Mouse (Mus musculus): Measurements from ENCODE around the gene Trpm1.

Gene Trpm1

DNA sequence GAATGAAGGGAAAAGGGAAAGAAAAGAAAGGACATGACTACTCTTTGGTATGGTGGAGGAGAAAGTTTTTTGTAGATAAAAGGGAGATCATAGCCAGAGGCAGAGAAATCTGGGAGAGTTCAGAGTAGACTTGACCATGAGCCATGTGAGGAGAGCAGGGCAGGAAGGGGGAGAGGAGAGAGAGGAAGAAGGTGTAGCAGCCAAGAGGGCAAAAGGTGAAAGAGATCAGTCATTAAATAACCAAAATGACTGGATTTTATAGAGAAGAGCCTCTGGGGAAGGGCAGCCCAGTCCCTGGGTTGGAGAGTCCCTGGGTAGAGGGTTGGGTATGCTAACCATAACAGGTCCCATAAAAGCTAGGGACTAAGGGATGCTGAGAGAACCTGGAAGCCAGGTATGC, 132.9 kb downstream of the Trpm1 start:
- in situ Hi-C loops (cut with MseI, MboI): no loop called here

GRCm38 (mm10) chr7:64287414-64288091, 133.9 kb downstream of the Trpm1 start, which contains the start of gene Mtmr10:
Gene Mtmr10, plus strand, starts transcription at chr7:64287653.
- in situ Hi-C loops (cut with MseI, MboI): no loop called here

GRCm38 (mm10) chr7:64289416-64289815, 135.8 kb downstream of the Trpm1 start:
- in situ Hi-C loops (cut with MseI, MboI): no loop called here

DNA sequence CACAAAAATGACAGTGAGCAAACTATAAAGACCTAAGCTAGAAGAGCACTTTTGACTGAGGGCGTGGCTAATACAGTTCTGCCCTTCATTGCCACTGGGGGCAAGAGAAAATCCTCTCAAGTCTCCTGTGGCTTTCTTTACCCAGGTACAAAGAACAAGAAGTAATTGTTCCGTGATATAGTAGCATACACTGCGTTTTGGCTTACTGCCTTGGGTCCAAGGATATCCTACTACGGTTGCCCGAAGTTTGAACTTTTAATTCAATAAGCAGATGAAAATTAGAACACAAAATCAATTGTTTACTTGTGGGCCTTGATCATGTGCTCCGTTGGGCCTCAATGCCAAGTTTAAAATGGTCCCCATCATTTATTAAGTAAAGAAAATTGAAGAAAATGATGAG, 136.8 kb downstream of the Trpm1 start:
- in situ Hi-C loops (cut with MseI, MboI): no loop called here

GRCm38 (mm10) chr7:64291722-64292121, 138.1 kb downstream of the Trpm1 start:
- in situ Hi-C loops (cut with MseI, MboI): no loop called here

DNA sequence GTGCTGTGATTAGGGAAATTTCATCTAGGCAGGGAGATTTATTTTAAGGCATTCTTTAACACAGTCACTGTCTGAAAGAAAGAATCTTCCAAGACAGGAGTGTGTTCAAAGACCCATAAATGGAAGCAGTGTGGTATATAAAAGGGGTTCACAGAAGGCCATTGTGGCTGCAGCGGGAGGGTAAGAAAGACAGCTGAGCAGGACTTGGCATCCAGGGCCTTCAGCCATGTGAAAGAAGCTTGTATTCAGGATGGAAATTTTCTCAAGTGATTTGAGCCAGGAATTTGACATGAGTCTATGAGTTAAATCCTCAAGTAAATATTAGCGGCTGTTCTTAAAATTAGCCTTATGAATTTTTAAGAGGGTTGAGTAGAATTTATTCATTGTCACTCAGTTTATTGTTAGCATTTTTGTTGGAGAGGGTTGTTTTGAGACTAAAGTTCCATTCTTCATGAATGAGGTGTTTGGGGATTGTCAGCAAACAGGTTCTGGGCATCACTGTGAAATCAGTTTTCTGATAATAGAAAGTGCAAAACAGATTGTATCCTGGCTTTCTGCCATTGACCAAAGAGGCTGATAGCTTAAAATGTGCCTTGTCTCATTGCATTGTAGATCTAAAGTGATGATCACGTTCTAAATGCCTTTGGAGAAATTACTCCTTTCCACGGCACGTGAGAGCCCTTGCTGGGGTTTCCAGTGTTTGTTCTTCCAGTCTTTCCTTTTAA, 142.8 kb downstream of the Trpm1 start:
- in situ Hi-C loops (cut with MseI, MboI): no loop called here

DNA sequence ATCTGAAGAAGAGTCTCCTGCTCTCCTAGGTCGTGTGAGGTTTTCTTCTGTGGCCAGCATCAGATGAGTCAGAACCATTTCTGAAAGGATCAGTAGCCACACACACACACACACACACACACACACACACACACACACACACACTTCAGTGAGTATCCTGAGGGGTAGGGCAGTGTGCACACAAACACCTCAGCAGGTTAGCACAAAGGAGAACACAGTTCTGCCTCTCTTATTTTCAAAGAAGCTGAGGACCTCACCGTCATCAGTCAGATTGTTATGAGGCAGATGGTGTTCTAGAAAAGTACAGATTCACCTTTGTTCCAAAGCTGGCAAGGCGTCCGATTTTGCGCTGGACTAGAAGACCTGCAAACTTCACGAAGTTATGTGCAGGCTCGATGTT, 156.6 kb downstream of the Trpm1 start:
- in situ Hi-C loops (cut with MseI, MboI): no loop called here

DNA sequence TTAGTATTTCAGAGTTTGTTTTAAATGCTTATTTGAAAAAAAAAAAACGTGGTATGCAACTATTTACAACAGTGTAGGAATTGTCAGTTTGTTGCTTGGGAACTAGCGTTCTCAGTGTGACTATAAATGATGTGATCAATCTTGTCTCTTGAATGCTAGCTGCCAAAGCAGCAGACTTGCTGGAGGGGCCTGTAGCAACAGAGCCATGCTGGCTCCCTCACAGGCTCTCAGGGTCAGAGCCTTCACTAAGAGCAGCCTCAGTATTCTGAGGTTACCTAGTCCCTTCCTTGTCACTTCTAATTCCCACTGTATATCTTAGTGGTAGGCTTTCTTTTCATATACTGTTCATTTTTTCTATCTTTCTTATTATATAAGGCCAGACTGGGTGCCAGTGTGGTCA, 157.1 kb downstream of the Trpm1 start:
- in situ Hi-C loops (cut with MseI, MboI): no loop called here

DNA sequence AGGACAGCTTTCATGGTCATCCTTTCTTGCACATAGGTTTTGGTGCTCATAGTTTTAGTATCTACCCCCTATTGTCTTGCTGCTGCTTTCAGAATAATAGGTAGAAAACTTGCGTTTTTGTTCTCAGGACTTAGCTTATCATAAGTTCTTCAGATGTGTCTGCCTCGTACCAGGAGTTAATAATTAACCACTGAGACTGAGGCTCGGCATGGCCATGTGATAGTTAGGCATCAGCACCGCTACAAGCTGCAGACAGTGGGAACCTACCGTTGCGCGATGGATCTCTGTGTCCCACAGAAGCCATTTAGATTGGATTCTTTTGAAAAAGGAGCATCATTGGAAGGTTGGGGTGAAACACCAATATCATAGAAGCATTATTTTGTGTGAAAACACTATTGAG, 159.2 kb downstream of the Trpm1 start:
- in situ Hi-C loops (cut with MseI, MboI): no loop called here
